Mouse (Mus musculus) gastrocnemius, postnatal 4 days (tissue): ENCODE data around the gene Itga2b. TPM values are rescaled to one million over a fixed set of nuclear protein-coding genes. Genes with fewer than 3 reads are reported as not detected.

Source experiments
- DNase-seq, 2 experiments: peaks; one replicate each; pipeline ENCODE4 v3.0.0; 2021 to 2022; ENCODE audit warnings: low spot score in 2 of 2, mixed read lengths in 2 of 2
- long read RNA-seq, 2 experiments: library from polyadenylated mRNA; stranded (forward); transcript quantifications; one replicate each; pipeline ENCODE4 v2.0.0; 2021
- total RNA-seq, 2 experiments: library from RNA; stranded (reverse); gene quantifications; 2 replicates each; pipeline ENCODE4 v1.2.3; 2021

The Itga2b gene
- total RNA-seq: 1 to 10 TPM; 3.2 to 4.7 TPM
- long read RNA-seq, experiment 1, partial matches to known transcripts: 1 of 2 reads
- long read RNA-seq, experiment 1, other reads (novel, unspliced or antisense): 1 of 2 reads
- long read RNA-seq, experiment 2, partial matches to known transcripts: 3 of 10 reads
- long read RNA-seq, experiment 2, other reads (novel, unspliced or antisense): 3 of 10 reads

DNA sequence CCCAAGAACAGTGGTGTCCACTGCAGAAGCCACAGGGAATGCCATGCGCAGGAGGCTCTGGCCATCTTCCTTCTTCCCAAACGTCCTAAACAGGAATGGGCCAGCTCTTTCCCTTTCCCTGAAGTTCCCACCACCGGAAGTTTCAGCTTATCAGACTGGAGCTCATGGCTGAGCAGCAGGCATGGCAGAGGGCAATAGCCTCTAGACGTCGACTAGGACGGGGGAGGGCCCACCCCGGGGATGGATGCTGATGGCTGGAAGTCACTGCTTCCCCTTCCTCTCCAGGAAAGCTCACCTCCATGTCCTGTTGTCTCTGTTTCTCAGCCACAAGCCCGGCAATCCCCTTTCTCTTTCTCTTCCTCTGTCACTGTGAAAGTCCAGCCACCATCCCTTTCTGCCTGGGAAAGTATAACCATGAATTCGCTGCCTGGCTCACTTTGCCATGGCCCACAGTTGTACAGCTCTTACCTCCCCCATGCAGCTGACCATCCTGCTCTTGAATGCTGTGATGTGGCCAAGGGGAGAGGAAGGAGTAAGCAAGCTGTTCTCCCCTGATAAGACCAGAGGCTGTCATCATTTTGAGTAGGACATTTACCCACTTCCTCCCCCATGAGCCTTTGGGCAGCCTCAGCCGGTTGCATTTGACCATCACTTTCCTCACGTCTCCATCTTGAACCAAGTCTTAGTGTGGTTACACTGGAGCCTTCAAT lies at the start of gene Itga2b:
TSS of gene Itga2b (minus strand) at position 475 of the 710 bp plus-strand sequence.
- DNase-seq: no peak

- no peak for DNase-seq
These were observed 45.0 kb upstream of the Itga2b start for GRCm38 (mm10) chr11:102514793-102515424.

GRCm38 (mm10) chr11:102510226-102510625 lies 40.3 kb upstream of the Itga2b start:
- DNase-seq: no peak

- DNase-seq: no peak
These were observed 26.8 kb upstream of the Itga2b start for GRCm38 (mm10) chr11:102496732-102497131.

- DNase-seq: no peak
These were observed 26.3 kb upstream of the Itga2b start for GRCm38 (mm10) chr11:102496206-102496605.

- DNase-seq: no peak
These were observed 25.8 kb upstream of the Itga2b start for GRCm38 (mm10) chr11:102495742-102496141.

DNA sequence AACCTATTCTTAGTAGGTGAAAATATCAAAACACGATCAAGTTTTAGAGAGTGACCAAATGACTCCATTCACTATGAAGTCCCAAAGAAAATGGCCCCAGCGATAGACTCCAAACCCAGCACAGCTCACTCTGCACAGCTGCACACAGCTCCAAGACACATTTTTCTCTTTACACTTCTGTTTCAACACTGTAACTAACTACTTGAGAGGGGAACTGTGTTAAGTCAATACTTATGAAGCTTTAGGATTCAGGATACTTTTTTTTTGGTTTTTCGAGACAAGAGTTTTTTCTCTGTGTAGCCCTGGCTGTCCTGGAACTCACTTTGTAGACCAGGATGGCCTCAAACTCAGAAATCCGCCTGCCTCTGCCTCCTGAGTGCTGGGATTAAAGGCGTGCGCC lies 25.2 kb upstream of the Itga2b start:
- no peak for DNase-seq

- no peak for DNase-seq
These were observed 24.2 kb upstream of the Itga2b start for GRCm38 (mm10) chr11:102494063-102494650.

DNA sequence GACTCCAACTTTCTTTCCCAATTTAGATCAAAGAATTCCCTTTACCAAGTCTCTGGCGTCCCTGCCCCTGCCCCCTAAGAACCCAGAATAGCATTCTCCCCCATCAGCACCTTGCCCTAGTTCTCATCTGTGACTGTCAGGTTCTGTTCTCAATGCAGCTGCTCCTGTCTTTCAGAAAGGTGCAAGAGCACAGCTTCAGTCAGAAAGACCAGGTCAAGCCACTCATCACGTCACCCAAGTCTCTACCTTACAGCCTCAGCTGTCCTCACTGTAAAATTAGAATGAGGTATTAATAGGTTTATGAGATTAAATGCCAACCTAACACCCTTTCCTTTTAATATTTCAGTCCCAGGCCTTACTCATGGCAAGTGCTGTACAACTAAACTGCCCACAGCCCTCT lies 23.3 kb upstream of the Itga2b start:
- DNase-seq: no peak

DNA sequence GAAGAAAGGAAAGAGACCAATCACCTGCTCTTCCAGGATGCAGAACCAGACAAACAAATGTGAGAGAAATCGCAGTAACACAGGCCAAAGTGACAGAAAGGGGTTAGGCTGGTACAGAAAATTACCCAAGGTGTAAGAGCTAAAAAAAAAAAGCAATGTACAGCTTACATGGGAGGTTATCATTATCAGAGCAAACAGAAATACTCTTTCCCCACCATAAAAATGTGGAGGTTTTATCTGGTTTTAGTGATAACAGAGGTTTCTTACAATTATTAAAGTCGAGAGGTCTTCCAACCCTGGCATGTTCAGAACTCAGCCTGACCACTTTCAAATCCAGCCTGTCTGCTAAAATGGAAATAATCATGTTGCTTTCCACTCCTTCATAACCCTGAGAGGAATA lies 18.0 kb upstream of the Itga2b start:
- DNase-seq: no peak

GRCm38 (mm10) chr11:102486733-102487386 lies 16.9 kb upstream of the Itga2b start:
- no peak for DNase-seq

DNA sequence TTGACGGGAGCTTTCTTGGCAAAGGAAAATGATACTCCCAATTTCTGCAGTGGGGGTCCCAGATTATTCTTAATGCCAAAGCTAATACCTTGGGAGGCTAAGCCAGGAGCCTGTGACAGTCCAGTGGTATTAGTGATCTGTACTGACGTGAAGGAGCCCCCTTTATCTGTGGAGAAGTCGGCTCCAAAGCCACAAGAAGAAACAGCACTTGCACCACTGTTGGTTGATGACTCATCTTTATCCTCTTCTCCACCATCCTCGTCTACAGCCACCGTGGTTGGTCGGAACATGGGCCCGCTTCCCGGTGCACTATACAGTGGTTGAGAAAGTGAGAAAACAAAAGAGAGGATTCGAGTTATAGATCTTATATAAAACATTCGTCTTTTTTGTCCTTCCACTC lies 11.9 kb upstream of the Itga2b start:
- DNase-seq: no peak

- no peak for DNase-seq
These were observed 11.0 kb upstream of the Itga2b start for GRCm38 (mm10) chr11:102480897-102481296.

DNA sequence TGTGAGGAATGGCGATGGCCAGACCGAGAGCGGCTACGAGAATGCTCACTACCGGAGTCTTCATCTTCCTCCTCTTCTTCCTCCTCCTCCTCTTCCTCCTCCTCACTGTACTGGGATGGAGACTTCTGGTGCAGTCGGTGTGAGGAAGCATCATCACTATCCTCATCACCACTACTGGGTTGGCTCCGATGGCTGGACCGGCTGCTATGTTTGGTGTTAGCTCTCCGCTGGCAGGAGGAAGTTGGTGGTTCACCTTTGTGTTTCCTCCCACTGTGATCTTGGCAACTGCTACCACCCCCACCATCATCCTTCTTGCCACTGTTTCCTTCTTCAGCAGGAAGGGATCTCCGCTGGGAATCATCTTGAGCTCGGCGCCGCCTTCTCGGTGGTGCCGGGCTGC lies 10.2 kb upstream of the Itga2b start:
- DNase-seq: no peak

GRCm38 (mm10) chr11:102479581-102479980 lies 9.7 kb upstream of the Itga2b start:
- no peak for DNase-seq

DNA sequence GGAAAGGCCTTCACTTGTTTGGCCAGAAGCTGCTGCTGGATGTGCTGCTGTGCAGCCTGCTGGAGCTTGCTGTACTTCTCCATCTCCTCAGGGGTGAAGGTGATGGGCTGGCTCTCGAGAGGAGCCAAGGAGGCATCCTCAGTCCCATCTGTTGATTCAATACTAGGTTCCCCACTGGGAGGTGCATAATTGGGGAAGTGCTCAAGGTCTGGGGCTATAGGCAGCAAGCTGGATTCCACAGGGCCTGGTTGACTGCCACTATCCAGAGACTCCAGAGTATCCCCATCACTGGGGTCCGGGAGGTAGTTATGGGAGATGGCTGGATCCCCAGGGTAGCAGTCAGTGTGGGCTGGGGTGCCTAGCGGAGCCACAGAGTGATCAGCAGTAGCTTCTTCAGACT lies 8.7 kb upstream of the Itga2b start:
- DNase-seq: no peak

DNA sequence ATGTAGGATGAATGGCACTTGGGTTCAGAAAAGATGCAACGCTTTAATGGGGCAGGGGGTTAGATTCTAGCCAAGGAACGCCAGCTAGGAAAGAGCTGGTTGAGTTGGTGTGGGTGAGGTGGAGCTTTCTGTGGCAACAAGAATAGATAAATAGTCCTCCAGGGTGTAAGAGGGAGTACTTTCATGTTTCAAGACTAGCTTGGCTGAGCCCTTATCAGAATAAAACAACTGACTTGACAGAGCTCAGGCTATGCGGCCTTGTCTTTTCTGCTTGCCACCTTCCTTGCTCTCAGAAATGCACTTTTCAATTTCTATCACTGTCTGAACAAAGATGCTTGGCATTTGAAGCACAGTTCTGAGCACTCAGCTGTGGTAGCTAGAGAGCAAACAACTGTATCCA lies 5.1 kb upstream of the Itga2b start:
- DNase-seq: no peak

DNA sequence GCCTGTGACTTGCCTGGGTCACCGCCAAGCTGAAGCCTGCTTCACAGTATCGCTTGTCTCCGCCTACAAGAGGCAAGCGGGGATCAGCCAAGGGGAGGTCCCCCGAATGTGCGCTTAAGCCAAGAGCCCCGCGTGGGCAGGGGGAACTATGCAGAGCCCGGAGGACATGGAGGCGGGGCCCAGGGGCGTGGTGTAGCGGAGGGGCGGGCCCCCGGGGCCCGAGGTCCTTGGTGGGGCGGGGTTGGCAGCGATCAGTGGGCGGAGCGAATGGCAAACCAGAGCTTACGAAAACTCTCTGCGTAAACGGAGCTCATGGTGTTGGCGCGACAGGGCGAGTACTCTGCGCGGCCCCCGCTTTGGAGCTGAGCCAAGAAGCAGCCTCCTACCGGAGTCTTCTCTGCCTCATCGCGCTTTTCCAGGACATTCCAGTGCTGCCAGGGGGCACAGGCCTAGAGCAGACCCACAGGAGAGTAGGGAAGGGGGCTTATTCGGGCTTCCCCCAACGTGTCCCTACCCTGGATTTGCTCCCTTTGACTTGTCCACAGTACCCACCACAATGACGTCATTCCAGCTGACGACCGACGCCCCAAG lies 2.8 kb downstream of the Itga2b start:
- peak; percentile 97 to 99 for DNase-seq

DNA sequence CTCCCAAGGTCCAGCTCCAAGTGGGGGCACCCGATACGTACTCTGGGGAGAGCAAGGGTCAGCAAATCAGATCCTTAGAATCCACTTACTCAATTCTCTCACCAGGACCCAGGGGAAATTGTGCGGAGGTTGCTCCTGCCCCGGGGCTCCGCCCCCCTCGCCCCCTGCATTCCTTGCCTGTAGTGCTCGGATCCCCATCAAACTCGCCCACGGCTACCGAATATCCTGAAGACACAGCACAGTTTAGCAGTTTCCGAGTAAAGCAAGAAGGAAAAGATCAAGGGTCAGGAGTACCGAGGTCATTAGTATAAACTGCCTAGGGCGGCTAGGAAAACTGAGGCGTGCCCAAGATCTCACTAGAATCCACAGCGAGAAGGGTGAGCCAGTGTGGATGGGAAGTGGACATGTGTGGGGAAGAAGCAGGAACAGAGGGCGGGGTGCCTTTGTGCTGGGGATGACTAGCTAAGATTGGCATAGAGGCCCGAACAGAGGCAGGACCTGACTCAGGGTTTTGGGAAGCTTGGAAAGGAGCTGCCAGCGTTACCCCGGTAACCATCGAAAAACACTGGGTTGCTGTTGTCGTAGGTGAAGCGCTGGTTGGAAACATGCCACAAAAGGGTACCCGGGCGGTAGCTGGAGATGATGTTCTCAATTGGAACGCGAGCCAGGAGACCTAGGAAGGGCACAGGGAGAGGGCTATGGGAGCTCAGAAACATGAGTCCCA lies 4.0 kb downstream of the Itga2b start:
- peak in 1 of 2 experiments; percentile 45 for DNase-seq

DNA sequence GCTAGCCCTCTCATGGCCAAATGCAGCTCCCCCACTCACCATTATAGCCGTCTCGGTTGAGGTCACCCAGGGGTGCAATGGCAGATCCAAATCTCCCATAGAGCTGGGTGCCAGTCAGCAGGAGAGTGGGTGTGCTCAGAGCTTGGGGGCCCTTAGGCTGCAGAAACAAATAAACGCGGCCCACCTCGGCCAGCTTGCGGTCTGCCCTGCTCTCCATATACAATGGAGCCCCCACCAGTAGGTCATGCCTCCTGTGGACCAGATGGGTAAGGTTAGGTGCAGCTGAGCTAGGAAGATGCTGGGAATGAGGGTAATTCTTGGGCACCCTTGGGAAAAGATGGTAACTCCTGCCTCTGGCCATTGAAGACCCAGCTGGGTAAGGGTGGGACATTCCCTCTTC lies 5.0 kb downstream of the Itga2b start:
- DNase-seq: no peak

GRCm38 (mm10) chr11:102461764-102462163 lies 8.2 kb downstream of the Itga2b start:
- no peak for DNase-seq
